Mouse (Mus musculus) limb, embryonic 15.5 days (tissue): ENCODE measurements around the gene Blvrb. TPM values are rescaled to one million over a fixed set of nuclear protein-coding genes. Genes with fewer than 3 reads are reported as not detected.

Experiments
- ATAC-seq: fragments of 200-750 bp; cut with Nextera tagmentation; 2 replicates; pipeline ENCODE4 v1.8.0; 2017; ENCODE audit warnings: low read depth, moderate TSS enrichment; ENCODE audit not compliant: insufficient number of reproducible peaks, low FRiP score, low TSS enrichment
- H3K27ac ChIP-seq: fragments of 300-500 bp; sonication (generic); 2 replicates; pipeline ENCODE4 v1.5.1; 2015; ENCODE audit warnings: moderate library complexity, mild to moderate bottlenecking, inconsistent platforms
- H3K27me3 ChIP-seq: fragments of 300-500 bp; sonication (generic); 2 replicates; pipeline ENCODE4 v1.6.1; 2015; ENCODE audit warnings: inconsistent platforms
- H3K36me3 ChIP-seq: fragments of 300-500 bp; sonication (generic); 2 replicates; pipeline ENCODE4 v1.6.1; 2015; ENCODE audit warnings: inconsistent platforms
- H3K4me1 ChIP-seq: fragments of 300-500 bp; sonication (generic); 2 replicates; pipeline ENCODE4 v1.6.1; 2015; ENCODE audit warnings: inconsistent platforms
- H3K4me2 ChIP-seq: fragments of 300-500 bp; sonication (generic); 2 replicates; pipeline ENCODE4 v1.6.1; 2015; ENCODE audit warnings: mild to moderate bottlenecking, inconsistent platforms
- H3K4me3 ChIP-seq: fragments of 300-500 bp; sonication (generic); 2 replicates; pipeline ENCODE4 v1.5.1; 2015; ENCODE audit warnings: mild to moderate bottlenecking, inconsistent platforms
- H3K9ac ChIP-seq: fragments of 300-500 bp; sonication (generic); 2 replicates; pipeline ENCODE4 v1.6.1; 2015; ENCODE audit warnings: inconsistent platforms
- H3K9me3 ChIP-seq: fragments of 300-500 bp; sonication (generic); 2 replicates; pipeline ENCODE4 v1.6.1; 2016; ENCODE audit warnings: inconsistent platforms
- WGBS: fragments of 180-500 bp; shearing (Covaris S2); methylation state at CpG from one replicate; pipeline ENCODE4 v1.1.7; 2015; 5-methylcytosine and 5-hydroxymethylcytosine counted together
- polyA plus RNA-seq: library from polyadenylated mRNA; unstranded; fragments of >200 nt; fragmentation: Nextera tagmentation; extraction: Ambion mirVana; gene quantifications from 2 replicates; pipeline ENCODE4 v1.2.1, GENCODE M21; 2015

Gene Blvrb
- 57.5 and 59.8 TPM in 2 replicates for polyA plus RNA-seq

DNA sequence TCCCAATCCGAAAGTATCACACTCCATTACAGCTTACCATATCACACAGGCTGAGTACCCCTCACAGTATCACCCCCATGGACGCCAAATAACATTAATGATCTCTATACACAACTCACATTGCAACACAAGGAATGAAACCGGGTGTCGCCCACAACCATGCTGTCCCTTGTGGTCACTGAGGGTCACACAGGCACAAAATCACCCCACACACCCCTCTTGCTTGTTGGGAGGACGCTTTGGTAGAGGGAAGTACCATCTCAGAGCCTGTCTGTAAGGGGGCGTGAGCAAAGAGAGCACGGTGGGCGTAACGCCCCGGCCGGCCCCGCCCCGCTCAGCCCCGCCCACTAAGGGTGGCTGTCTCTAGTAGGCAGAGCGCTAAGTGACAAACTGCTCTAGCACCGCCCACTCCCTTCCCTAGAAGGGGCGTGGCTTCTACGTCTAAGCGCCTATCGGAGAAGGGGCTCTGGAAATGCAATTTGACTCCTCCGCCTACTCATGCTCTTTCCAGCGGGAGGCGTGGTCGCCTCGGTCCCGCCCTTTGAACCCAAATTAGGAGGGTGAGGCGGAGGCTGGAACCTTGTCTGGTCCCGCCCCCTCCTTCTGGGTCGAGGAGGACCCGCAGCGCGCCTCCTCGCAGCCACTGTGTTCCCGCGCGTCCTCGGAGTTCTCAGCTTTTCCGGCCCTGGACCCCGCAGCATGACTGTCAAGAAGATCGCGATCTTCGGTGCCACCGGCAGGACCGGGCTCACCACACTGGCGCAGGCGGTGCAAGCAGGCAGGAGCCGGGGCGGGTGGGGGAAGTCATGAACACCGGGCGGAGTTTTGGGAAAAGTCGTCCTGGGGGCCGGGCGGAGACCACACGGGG lies at the start of gene Blvrb, which contains the start of gene Sptbn4:
Gene Blvrb, plus strand, starts transcription at position 560 of the 868 bp plus-strand sequence.
Gene Sptbn4, minus strand, starts transcription at position 268 of the 868 bp plus-strand sequence.
- peaks cover 26% of the 10 kb centered on the region for H3K4me1 ChIP-seq
- H3K4me2 ChIP-seq, result peak within 1 kb of the TSS; percentile 98
- peak within 1 kb of the TSS; percentile 57 for H3K9ac ChIP-seq
- H3K27ac ChIP-seq, result no peak within 1 kb of the TSS
- ATAC-seq, result peak; percentile 95
- WGBS, result under 1% methylated on average over 54 of the region's 54 CpGs
- H3K27me3 ChIP-seq, result peaks cover 30% of the 10 kb centered on the region
- no peaks in the 10 kb centered on the region for H3K9me3 ChIP-seq
- H3K4me3 ChIP-seq, result peak within 1 kb of the TSS; percentile 64
- no peaks in the 10 kb centered on the region for H3K36me3 ChIP-seq

DNA sequence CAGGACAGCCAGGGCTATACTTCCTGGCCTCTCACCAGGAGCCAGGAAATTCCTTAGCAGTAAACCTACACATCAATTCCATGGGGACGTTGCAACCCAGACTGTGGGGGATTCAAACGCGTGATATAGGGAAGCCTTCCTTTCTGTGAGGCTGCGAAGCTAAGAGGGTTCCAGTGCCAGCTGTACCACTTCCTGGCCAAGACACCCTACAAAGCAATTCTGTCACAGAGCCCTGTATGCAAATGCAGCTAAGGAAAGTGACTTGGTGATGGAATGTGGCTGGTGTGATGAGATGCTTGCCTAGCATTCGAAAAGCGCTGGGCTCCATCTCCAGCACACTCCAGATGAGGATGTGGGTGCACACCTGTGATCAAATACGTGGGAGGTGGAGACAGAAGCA lies 47.2 kb upstream of the Blvrb start:
- Histone ChIP-seq H3K27ac (no peak overlapping the region), H3K9ac (no peak overlapping the region), H3K4me2 (no peak overlapping the region), H3K4me1 (peaks cover 19% of the 10 kb centered on the region), H3K27me3 (peaks cover 86% of the 10 kb centered on the region), H3K4me3 (no peak overlapping the region), H3K9me3 (peaks cover 6% of the 10 kb centered on the region; the same call in 1 of the 2 replicates), H3K36me3 (no peaks in the 10 kb centered on the region)
- 71% methylated on average over 7 of the region's 7 CpGs for WGBS
- no peak for ATAC-seq

DNA sequence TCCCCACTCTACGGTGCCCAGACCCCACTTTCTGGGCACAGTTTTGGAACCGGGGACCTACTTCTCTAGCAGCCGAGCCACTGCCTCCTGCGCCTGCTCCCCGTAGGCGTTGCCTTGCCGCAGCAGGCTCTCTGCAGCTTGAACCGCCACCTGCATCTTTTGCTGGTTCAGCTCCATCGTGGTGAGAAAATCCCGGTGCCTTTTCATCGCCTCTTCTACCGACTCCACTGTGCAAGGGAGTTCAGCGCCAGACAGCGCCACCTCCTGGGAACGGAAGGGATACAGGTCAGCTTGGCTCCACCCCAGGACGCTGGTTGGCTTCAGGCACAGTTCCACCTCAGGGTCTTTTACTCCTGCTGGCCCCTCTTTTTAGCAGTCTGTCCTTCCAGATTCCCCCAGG lies 45.1 kb upstream of the Blvrb start:
- Histone ChIP-seq H3K27me3 (peaks cover 86% of the 10 kb centered on the region), H3K9ac (no peak overlapping the region), H3K4me1 (peaks cover 11% of the 10 kb centered on the region), H3K9me3 (peaks cover 9% of the 10 kb centered on the region; the same call in 1 of the 2 replicates), H3K4me3 (no peak overlapping the region), H3K36me3 (no peaks in the 10 kb centered on the region), H3K27ac (no peak overlapping the region), H3K4me2 (no peak overlapping the region)
- 11% methylated on average over 16 of the region's 16 CpGs for WGBS
- no peak for ATAC-seq

DNA sequence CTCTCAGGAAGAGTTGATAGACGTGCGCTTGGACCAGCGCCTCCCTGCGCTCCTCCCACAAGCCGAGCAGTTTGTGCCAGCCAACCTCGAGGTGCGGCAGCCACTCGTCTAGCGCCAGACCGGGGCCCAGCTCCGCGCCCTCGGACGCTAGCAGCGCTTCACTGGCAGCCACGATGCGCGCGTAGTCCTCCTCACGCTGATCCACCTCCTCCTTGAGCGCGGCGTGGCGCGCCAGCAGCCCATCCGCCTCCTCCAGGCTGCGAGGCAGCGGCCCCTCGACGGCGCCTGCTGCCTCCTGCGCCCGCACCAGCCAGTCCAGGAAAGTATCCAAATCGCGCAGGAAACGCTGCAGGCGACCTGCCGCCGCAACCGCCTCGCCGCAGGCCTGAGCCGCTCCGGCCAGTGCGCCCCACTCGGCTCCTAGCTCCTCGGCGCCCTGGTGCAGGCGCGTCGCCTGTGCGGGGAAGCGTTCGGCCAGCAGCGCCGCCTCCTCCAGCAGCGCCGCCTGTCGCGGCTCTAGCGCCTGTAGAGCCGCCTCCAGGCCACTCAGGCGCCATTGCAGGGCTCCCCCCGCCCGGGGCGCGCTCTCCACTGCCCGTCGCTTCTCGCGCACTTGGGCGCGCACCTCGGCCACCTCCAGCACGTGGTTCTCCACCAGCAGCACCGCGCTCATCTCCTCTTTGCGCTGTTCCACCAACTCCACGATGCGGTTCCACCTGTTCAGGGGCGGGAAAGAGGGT lies 43.4 kb upstream of the Blvrb start:
- no peak overlapping the region for H3K9ac ChIP-seq
- peaks cover 9% of the 10 kb centered on the region; the same call in 1 of the 2 replicates for H3K9me3 ChIP-seq
- H3K4me2 ChIP-seq, result peak overlapping the region; percentile 19; the same call in 1 of the 2 replicates
- peaks cover 91% of the 10 kb centered on the region for H3K27me3 ChIP-seq
- H3K27ac ChIP-seq, result no peak overlapping the region
- H3K36me3 ChIP-seq, result no peaks in the 10 kb centered on the region
- ATAC-seq, result no peak
- WGBS, result 5% methylated on average over 80 of the region's 81 CpGs
- peak overlapping the region; percentile 19 for H3K4me3 ChIP-seq
- peaks cover 26% of the 10 kb centered on the region for H3K4me1 ChIP-seq

DNA sequence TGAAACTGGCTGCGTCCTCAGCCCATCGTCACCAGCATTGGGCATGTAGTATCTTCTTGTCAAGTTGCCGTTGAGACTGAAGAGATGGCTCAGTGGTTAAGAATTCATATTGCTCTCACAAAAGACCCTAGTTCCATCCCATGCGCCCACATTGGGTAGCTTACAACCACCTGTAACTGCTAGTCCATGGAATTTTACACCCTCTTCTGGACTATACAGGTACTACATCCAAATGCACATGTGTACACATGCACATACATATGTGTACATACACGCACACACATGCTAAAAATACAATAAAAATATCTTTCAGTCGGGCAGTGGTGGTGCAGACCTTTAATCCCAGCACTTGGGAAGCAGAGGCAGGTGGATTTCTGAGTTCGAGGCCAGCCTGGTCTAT lies 41.3 kb upstream of the Blvrb start:
- peaks cover 26% of the 10 kb centered on the region for H3K4me1 ChIP-seq
- no peak overlapping the region for H3K4me2 ChIP-seq
- peaks cover 9% of the 10 kb centered on the region; the same call in 1 of the 2 replicates for H3K9me3 ChIP-seq
- H3K27ac ChIP-seq, result no peak overlapping the region
- no peaks in the 10 kb centered on the region for H3K36me3 ChIP-seq
- ATAC-seq, result no peak
- no peak overlapping the region for H3K4me3 ChIP-seq
- peaks cover 91% of the 10 kb centered on the region for H3K27me3 ChIP-seq
- H3K9ac ChIP-seq, result no peak overlapping the region
- WGBS, result 82% methylated on average over 7 of the region's 7 CpGs

DNA sequence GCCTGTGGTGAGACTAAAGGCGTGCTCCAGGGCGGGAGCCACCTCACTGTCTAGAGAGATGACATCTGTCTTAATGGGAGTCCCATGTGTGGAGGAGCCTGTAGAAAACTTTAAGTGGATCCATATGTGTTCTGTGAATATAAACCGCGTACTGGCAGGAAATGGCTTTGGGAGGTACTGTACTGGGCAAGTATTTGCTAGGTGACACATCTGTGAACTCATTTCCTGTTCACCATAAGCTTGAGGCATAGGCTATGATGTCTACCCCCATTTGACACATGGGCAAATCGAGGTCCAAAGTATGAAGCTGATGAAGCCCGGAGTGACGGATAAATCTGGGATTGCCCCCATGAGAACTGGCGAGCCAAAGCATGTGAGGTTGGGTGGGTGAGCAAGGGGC lies 40.0 kb upstream of the Blvrb start:
- Histone ChIP-seq H3K4me2 (peak overlapping the region; percentile 88), H3K27ac (no peak overlapping the region), H3K36me3 (no peaks in the 10 kb centered on the region), H3K4me1 (peaks cover 23% of the 10 kb centered on the region), H3K9me3 (peaks cover 9% of the 10 kb centered on the region; the same call in 1 of the 2 replicates), H3K9ac (no peak overlapping the region), H3K27me3 (peaks cover 77% of the 10 kb centered on the region), H3K4me3 (peak overlapping the region; percentile 48)
- WGBS, result 29% methylated on average over 8 of the region's 8 CpGs
- no peak for ATAC-seq

DNA sequence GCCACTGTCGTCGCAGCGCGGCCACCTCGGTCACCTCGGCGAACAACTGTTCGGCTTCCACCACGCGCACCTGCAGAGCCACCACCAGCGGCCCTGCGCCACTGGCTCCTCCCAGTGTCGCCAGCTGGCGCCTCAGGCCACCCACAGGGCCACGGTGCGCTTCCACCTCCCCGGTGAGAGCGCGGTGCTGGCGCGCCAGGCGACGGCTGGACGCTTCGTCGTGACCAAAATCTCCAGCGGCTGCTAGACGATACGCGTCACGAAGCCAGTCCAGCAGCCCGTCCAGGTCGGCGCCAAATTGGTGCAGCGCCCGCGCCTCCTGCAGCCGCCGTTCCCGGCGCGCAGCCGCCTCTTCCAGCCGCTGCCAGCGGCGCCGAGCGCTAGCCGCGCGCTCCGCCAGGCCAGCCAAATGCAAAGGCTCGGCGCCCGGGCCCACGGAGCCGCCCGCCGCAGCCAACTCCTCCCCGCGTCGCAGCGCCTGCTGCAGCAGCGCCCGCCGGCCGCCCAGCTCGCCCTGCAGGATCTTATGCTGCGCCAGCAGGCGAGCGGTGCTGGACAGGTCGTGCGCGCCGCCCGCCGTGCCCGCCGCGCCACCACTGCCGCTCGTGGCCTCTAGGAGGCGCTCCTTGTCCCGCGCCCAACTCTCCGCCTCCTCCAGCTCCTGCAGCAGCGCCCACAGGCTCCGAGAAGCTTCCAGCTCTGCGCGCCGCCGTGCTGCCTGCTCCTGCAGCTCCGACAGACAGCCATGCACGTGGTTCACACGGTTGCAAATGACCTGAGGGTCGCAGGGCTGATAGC lies 39.2 kb upstream of the Blvrb start:
- 0 out of 2 replicates have a peak, but pooled peaks have one; percentile 46 for ATAC-seq
- no peak overlapping the region for H3K27ac ChIP-seq
- under 1% methylated on average over 89 of the region's 96 CpGs for WGBS
- H3K27me3 ChIP-seq, result peaks cover 70% of the 10 kb centered on the region
- H3K36me3 ChIP-seq, result no peaks in the 10 kb centered on the region
- H3K9ac ChIP-seq, result no peak overlapping the region
- H3K4me1 ChIP-seq, result peaks cover 23% of the 10 kb centered on the region
- H3K4me2 ChIP-seq, result peak overlapping the region; percentile 88
- H3K9me3 ChIP-seq, result 0 out of 2 replicates have a peak, but pooled peaks cover 4% of the 10 kb centered on the region
- H3K4me3 ChIP-seq, result peak overlapping the region; percentile 48

DNA sequence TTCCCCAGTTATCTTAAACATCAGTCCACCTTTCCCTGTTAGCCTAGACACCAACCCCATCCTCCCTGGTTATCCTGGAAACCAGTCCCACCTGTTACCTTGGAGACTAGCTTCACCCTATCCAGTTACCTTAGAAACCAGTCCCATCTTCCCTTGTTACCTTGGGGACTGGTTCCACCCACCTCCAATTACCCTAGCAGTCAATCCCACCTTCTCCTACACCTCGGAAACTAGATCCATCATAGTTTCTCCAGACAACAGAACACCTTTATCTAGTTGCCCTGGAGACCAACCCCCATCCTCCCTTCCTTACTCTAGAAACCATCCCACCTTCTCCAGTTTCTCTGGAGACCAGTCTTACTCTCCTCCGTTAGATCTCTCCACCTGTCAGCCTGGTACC lies 30.6 kb upstream of the Blvrb start:
- H3K27ac ChIP-seq, result no peak overlapping the region
- 65% methylated on average over 2 of the region's 2 CpGs for WGBS
- no peaks in the 10 kb centered on the region for H3K36me3 ChIP-seq
- no peak overlapping the region for H3K4me3 ChIP-seq
- ATAC-seq, result no peak
- H3K4me2 ChIP-seq, result no peak overlapping the region
- peaks cover 3% of the 10 kb centered on the region; the same call in 1 of the 2 replicates for H3K27me3 ChIP-seq
- no peaks in the 10 kb centered on the region for H3K9me3 ChIP-seq
- H3K9ac ChIP-seq, result no peak overlapping the region
- no peaks in the 10 kb centered on the region for H3K4me1 ChIP-seq

DNA sequence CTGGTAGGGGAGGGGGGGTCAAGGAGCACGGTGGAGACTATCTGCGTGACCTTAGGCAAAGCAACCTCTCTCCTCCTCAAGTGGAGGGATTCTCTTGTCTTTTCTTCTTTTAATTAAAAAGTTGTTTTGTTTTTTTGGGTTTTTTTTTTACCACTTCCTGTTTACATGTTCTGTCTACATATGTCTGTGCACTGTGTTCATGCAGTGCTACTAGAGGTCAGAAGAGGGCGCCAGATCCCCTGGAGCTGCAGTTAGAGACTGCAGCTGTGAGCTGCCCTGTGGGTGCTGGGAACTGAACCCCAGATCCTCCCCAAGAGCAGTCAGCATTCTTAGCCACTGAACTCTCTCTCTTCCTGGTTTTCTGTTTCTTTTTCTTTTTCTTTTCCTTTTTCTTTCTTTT lies 28.7 kb upstream of the Blvrb start:
- Histone ChIP-seq H3K4me2 (no peak overlapping the region), H3K27me3 (peaks cover 3% of the 10 kb centered on the region; the same call in 1 of the 2 replicates), H3K27ac (no peak overlapping the region), H3K4me3 (no peak overlapping the region), H3K4me1 (no peaks in the 10 kb centered on the region), H3K9me3 (no peaks in the 10 kb centered on the region), H3K9ac (no peak overlapping the region), H3K36me3 (no peaks in the 10 kb centered on the region)
- 78% methylated on average over 3 of the region's 3 CpGs for WGBS
- no peak for ATAC-seq

DNA sequence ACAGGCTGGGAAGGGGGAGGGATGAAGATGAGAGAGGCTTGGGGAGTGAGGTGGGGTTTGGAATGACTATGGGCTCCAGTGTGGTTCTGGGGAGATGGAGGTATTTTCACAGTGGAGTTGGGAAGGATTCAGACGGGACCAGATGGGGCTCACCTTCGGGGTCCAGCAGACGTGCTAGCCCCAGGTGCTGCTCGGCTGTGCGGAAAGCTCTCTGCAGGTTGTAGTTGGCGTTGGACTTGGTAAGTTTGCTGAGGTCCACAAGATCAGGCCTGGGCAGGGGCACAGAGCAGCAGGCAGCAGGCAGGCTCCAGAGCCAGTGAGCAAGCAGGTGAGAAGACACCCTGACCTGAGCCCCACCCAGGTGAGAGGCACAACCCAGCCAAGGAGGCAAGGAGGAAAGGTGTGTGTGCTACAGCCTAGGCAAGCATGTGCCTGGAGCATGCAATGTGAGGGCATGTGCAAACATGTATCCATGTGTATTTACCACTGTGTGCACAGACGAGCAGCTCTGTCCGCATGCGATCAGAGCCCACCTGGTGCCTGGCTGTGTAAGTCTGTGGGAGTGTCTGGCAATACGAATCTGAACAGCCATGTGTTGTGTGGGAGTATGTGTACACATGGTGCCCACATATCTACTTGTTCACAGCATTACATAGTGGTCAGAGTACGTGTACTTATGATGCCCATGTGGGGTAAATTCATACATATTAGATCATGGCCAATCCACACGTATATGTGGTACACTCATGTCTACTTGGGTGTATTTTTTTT lies 24.0 kb upstream of the Blvrb start:
- no peak for ATAC-seq

DNA sequence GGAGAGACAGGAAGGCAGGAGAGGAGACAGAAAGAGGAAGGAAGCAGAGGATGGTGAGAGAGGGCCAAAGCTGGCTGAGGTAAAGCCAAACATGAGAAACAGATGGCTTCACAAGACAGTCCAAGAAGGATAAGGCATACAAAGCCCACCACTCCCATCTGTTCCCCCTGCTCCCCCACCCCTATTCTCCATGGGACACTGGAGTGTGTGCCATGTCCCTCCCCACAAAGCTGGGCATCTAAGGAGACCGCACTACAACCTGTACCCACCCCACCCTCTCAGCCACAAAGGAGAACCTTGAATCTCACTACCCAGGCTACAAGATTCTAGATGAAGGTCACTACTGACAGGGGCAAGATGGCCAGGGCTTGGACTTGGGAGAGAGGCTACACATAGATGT lies 20.4 kb upstream of the Blvrb start:
- Histone ChIP-seq H3K4me2 (no peak overlapping the region), H3K27me3 (no peaks in the 10 kb centered on the region), H3K4me1 (no peaks in the 10 kb centered on the region), H3K36me3 (no peaks in the 10 kb centered on the region), H3K27ac (no peak overlapping the region), H3K9me3 (no peaks in the 10 kb centered on the region), H3K4me3 (no peak overlapping the region), H3K9ac (no peak overlapping the region)
- no peak for ATAC-seq
- WGBS, result 89% methylated on average over 1 of the region's 1 CpGs

More for the DNA sequence above, 24.0 kb upstream of the Blvrb start:
- Histone ChIP-seq H3K4me1 (no peaks in the 10 kb centered on the region), H3K36me3 (no peaks in the 10 kb centered on the region), H3K4me2 (no peak overlapping the region), H3K4me3 (no peak overlapping the region), H3K27me3 (no peaks in the 10 kb centered on the region), H3K9ac (no peak overlapping the region), H3K9me3 (no peaks in the 10 kb centered on the region), H3K27ac (no peak overlapping the region)
- WGBS, result 82% methylated on average over 12 of the region's 12 CpGs
